Mouse (Mus musculus): ENCODE data around the gene She.

Gene She

GRCm38 (mm10) chr3:89882556-89883181 is 51.5 kb downstream of the She start:
- no peak for DNase-seq (ENCODE audit: low spot score in 2 of 2)

- DNase-seq (ENCODE audit: low spot score in 2 of 2): no peak
Measured at GRCm38 (mm10) chr3:89883582-89884041, 52.4 kb downstream of the She start.

GRCm38 (mm10) chr3:89885766-89886165 is 54.6 kb downstream of the She start:
- DNase-seq (ENCODE audit: low spot score in 2 of 2): no peak

- no peak for DNase-seq (ENCODE audit: low spot score in 2 of 2)
Measured at GRCm38 (mm10) chr3:89887582-89888230, 56.5 kb downstream of the She start.

- no peak for DNase-seq (ENCODE audit: low spot score in 2 of 2)
Measured at GRCm38 (mm10) chr3:89889841-89890430, 58.8 kb downstream of the She start.

GRCm38 (mm10) chr3:89891696-89892095 is 60.5 kb downstream of the She start:
- no peak for DNase-seq (ENCODE audit: low spot score in 2 of 2)

GRCm38 (mm10) chr3:89892517-89893106 is 61.4 kb downstream of the She start:
- DNase-seq (ENCODE audit: low spot score in 2 of 2): no peak

- no peak for DNase-seq (ENCODE audit: low spot score in 2 of 2)
Measured at GRCm38 (mm10) chr3:89896571-89896970, 65.4 kb downstream of the She start.

GRCm38 (mm10) chr3:89897204-89897796 is 66.1 kb downstream of the She start:
- DNase-seq (ENCODE audit: low spot score in 2 of 2): no peak

- DNase-seq (ENCODE audit: low spot score in 2 of 2): no peak
Measured at GRCm38 (mm10) chr3:89898011-89898410, 66.8 kb downstream of the She start.

GRCm38 (mm10) chr3:89898870-89899510 is 67.8 kb downstream of the She start:
- no peak for DNase-seq (ENCODE audit: low spot score in 2 of 2)

- no peak for DNase-seq (ENCODE audit: low spot score in 2 of 2)
Measured at GRCm38 (mm10) chr3:89899511-89899908, 68.3 kb downstream of the She start.

GRCm38 (mm10) chr3:89907846-89908245 is 76.7 kb downstream of the She start:
- no peak for DNase-seq (ENCODE audit: low spot score in 2 of 2)

Data from frontal cortex, postnatal 36 days (tissue).